Mouse (Mus musculus) cerebellum, postnatal 14 days (tissue): ENCODE measurements around the gene Mrpl3.
"Not testable (repeated sequence)": the region's sequence is repeated elsewhere in the genome, so short reads cannot be mapped to it uniquely, and the experiment has no call there.

ENCODE experiments used
- DNase-seq, 2 experiments: peaks; one replicate each; pipeline ENCODE4 v3.0.0; 2021; ENCODE audit warnings: mixed read lengths in 2 of 2

The Mrpl3 gene

DNA sequence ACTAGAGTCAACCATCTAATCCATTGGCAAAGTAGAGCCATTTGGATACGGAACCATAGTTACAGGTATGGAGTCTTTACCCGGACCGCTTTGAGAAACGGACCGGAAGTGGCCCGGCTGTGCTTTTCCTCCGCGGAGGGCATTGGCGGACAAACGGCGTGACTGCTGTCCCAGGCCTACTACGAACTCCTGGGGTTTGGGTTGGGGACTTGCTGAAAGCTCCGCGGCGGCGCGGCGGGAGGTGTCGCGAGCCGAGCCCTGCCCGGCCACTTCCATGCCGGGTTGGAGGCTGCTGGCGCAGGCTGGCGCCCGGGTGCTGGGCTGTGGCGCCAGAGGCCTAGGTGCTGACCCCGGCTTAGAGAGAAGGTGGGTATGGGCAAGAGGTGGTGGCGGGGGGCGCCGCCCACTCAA, at the start of gene Mrpl3:
TSS of gene Mrpl3 (plus strand) at position 93 of the 411 bp plus-strand sequence.
- peak; percentile 94 for DNase-seq

GRCm38 (mm10) chr9:105010721-105011120, 42.3 kb upstream of the Mrpl3 start:
- no peak for DNase-seq

DNA sequence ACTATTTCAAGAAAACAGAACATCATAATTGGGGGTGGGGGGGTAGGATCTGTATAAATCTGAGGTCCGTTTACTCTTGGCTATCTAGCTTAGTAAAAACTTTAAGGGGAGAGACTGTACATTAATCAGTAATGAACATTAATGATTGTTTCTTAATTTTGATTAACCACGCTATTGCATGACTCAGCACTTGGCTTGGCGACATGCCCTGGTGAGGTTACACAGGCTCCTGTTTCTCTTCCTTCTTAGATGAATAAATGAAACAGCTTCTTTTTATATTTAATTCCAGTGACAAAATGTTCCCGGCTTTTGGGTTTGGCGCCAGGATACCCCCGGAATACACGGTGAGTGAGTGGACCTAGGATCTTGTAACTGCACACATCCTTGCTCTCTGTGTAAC, 34.9 kb upstream of the Mrpl3 start:
- peak in 1 of 2 experiments; percentile 20 for DNase-seq

DNA sequence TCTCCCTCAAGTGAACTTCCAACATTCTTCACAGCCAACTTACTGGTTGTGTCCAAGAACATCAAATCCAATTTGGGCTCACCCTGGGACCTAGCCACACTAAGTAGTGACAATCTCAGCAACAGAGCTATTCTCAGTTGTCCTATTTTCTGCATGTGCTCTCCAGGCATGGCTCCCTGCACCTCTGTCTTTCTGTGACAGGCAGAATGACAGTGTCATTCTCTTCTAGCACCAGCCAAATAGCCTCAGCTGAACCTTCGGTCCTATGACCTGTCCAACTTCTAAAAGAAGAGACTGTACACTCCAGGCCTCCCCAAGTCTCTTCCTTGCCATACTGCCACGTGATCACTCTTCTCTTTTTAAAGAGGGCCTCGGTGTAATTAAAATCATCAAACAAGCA, 24.7 kb upstream of the Mrpl3 start:
- DNase-seq, result no peak

DNA sequence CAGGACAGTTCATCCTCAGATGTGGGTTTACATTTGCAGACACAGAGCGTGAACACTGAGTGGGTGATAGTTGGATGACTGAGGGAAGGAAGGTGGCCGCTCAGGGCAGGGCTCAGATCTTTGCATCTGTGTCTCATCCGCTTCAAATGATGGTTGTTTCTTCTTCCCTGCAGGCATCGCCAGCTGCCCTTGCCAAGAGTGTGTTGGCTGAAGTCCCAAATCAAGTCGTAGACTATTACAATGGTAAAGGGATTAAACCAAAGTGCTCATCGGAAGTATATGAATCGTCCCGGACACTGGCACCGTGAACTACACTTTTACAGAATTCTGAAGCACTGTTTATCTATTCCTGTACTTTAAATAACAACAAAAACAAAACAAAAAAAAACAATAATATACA, 20.5 kb upstream of the Mrpl3 start:
- DNase-seq, result peak; percentile 11 to 29

GRCm38 (mm10) chr9:105033641-105034040, 19.4 kb upstream of the Mrpl3 start:
- no peak for DNase-seq

DNA sequence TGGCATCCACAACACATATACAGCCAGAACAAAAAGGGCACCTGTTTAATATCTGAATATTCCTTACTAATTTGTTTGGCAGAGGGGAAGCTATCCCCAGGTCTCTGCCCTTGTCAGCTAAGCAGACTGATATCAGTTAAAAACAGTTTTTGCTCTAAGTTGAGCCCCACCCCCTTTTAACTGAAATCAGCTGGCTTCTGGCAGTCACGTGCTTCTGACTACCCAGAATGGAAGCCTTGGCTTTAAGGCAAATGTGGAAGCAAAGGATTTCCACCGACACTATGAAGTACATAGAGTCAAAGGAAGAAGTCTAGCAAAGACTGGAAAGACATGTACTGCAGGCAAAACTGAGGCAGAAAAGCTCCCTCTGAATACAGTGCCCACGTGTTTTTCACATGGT, 15.2 kb upstream of the Mrpl3 start:
- no peak for DNase-seq

DNA sequence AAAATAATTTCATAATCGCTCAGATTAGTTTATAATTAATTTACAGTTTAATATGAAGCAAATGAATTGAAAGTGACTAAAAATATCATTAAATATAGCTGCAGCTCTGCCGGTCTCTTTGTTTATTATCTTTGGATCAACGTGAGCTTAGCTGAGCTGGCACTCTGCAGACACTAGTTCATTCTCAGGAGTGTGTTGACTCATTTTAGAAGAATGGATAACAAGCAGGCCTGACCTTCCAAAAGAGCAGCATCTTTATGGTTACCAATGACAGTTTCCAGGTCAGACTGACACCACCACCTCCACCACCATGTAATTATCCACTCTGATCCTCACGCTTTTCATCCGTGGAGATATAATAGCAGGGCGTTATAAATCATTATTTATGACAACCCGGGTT, 7.0 kb upstream of the Mrpl3 start:
- DNase-seq, result no peak

DNA sequence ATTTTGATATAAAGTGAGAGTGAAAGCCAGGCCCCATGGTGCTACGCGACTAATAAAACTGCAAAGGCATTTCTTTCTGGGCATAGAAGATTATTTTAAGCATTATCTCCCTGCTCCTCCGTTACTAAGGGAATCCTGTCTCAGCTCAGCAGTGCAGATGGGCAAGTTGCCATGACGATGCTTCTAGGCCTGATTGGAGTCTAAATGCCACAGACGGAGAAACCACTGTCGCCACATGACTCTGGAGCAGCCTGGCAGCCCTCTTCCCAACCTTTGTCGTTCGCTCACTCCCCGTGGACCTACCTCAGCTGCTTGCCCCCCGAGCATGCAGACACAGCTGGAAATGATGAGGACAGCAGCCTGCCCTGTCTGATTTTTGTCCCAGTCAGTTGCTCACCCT, 4.7 kb upstream of the Mrpl3 start:
- peak; percentile 76 to 81 for DNase-seq

GRCm38 (mm10) chr9:105049636-105050035, 3.4 kb upstream of the Mrpl3 start:
- DNase-seq, result no peak

GRCm38 (mm10) chr9:105050257-105050656, 2.8 kb upstream of the Mrpl3 start:
- no peak for DNase-seq

GRCm38 (mm10) chr9:105053812-105054211, 773 bp downstream of the Mrpl3 start:
- DNase-seq, result no peak

- DNase-seq, result no peak
Observed at GRCm38 (mm10) chr9:105069106-105069505, 16.1 kb downstream of the Mrpl3 start.

DNA sequence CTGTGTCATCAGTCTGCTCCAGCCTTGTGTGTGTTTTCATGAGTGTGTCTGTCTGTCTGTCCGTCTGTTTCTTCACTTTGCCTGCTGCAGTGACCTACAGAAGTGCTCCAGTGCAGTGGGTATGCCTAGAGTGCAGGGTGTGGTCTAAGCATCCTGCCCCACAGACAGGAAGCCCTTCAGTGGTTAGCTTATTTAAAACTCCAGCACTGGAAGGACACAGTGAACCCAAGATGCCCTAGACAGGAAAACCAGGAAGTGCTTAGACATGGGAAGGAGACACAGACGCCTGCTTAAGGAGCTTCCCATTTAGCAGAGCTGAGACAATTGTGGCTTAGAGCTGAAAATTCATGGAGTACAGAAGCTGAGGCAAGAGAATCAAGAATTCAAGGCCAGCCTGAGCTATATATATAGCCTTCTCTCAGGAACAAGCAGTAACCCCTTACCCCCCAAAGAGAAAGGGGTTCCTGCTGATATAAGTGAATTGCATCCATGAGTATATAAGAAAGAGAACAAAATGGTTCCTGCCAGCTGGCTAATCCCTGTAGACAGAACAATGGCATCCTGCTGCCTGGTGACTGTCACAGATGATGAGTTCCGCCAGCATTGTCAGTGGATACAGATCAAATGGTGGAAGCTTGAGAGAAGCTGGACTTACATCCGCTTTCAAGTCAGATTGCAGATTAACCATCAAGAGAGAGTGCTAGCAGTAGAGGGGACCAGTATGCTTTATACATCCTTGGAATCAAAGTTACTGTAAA, 20.1 kb downstream of the Mrpl3 start:
- no peak for DNase-seq

- DNase-seq, result no peak
Observed at GRCm38 (mm10) chr9:105074851-105075250, 21.8 kb downstream of the Mrpl3 start.

DNA sequence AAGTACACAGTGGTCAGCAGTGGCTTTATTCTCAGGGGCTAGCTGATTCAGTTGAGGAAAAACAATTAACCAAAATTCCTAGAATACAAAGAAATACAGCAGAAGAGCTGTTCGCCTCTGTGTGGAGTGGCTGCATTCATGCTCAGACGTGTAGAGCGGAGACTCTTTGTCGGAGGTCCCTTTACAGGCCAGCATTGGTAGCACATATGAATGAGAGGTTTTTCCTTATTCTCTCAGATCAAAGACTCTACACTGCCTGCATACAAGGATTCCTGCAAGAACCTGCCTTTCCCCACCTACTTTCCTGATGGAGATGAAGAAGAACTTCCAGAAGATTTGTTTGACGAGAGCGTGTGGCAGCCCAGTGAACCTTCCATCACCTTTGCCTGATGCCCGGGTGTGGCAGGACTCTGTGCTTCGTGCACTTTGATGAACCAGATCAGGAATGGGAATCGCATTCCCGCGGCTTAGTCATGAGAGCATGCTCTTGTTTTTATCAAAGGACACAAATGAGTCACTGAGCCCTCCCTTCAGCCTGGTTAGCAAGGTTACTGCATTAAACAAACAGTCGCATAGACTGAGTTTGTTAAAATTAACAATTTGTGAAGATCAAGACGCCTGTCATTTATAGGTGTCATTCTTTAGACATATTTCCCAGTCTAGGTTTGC, 23.9 kb downstream of the Mrpl3 start:
- no peak for DNase-seq

GRCm38 (mm10) chr9:105078460-105078859, 25.4 kb downstream of the Mrpl3 start:
- DNase-seq, result no peak

GRCm38 (mm10) chr9:105080246-105080645, 27.2 kb downstream of the Mrpl3 start:
- DNase-seq, result no peak

DNA sequence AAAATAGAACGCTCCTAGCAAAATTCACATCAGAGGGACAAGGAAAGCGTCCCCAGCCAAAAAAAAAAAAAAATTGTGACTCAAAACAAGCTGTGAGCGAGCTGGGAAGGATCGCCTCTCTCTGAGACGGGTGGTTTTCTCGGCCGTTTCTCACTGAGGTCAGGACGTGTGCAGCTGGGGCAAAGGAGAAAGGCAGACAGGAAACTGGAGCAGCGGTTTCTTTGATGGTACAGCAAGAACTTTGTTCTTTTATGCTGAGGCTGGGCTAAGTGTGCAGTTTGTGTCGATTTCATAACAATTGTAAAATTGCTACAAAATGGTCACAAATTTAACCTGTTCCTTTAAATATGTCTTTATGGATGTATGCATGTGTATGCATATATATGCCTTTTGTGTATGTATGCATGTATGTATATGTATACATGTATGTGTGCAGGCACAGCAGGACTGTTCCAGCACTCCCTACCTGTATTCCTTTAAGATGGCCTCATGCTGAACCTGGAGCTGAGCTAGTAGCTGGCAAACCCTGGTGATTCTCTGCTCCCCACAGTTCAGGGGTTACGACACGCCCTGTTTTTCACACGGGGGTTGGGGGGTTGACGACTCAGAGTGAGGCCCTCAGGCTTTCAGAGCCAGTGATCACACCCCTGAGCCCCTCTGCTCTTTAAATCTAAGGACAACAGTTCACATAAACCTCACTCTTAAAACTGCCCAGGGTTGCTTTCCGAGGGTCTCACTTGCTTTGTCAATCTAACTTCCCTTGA, 48.0 kb downstream of the Mrpl3 start:
- no peak for DNase-seq

- no peak for DNase-seq
Observed at GRCm38 (mm10) chr9:105101911-105102310, 48.9 kb downstream of the Mrpl3 start.

GRCm38 (mm10) chr9:105103893-105104292, 50.9 kb downstream of the Mrpl3 start:
- no peak for DNase-seq

DNA sequence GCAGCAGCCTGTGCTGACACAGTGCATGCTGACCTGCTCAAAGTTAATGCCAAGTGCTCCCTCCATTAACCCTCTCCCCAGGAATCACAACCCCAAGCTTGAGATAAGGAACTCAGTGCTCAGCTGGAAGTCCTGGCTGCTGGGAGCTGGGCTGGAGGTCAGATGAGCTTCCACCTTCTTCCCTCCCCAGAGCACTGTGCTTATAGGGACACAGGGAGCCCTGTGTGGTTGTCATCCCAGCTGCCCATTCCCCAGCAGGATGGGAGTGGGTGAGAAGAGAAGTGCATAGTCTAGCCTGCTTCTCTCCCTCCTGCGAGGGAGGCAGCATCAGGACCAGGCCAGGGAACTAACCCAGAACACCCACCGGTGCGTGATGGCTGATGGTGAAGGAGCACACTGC, 72.2 kb downstream of the Mrpl3 start:
- not testable (repeated sequence) for DNase-seq
